Mouse (Mus musculus) midbrain, embryonic 11.5 days (tissue): Measurements from ENCODE around the gene Myom1. TPM values are rescaled to one million over a fixed set of nuclear protein-coding genes. Genes with fewer than 3 reads are reported as not detected.

Experiments
- ATAC-seq: fragments of 200-750 bp; cut with Nextera tagmentation; 2 replicates; pipeline ENCODE4 v1.8.0; 2017; ENCODE audit warnings: moderate TSS enrichment, moderate library complexity; ENCODE audit not compliant: low FRiP score
- DNase-seq: peaks from one replicate; pipeline ENCODE4 v3.0.0; 2015; ENCODE audit warnings: low spot score; ENCODE audit errors: missing footprints
- H3K27ac ChIP-seq: fragments of 300-500 bp; sonication (generic); 2 replicates; pipeline ENCODE4 v1.5.1; 2014; ENCODE audit warnings: low read depth, low read length
- H3K27me3 ChIP-seq: fragments of 300-500 bp; sonication (generic); 2 replicates; pipeline ENCODE4 v1.6.1; 2014; ENCODE audit warnings: mild to moderate bottlenecking, low read length, moderate library complexity, mixed read lengths; ENCODE audit not compliant: control insufficient read depth, insufficient read depth
- H3K36me3 ChIP-seq: fragments of 300-500 bp; sonication (generic); 2 replicates; pipeline ENCODE4 v1.6.1; 2014; ENCODE audit warnings: mild to moderate bottlenecking, low read length, moderate library complexity, mixed read lengths; ENCODE audit not compliant: control insufficient read depth, insufficient read depth
- H3K4me1 ChIP-seq: fragments of 300-500 bp; sonication (generic); 2 replicates; pipeline ENCODE4 v1.6.1; 2014; ENCODE audit warnings: low read length; ENCODE audit not compliant: control insufficient read depth, insufficient read depth
- H3K4me2 ChIP-seq: fragments of 300-500 bp; sonication (generic); 2 replicates; pipeline ENCODE4 v1.6.1; 2014; ENCODE audit warnings: mild to moderate bottlenecking, moderate library complexity
- H3K4me3 ChIP-seq: fragments of 300-500 bp; sonication (generic); 2 replicates; pipeline ENCODE4 v1.5.1; 2014; ENCODE audit warnings: low read depth, low read length
- H3K9ac ChIP-seq: fragments of 300-500 bp; sonication (generic); 2 replicates; pipeline ENCODE4 v1.6.1; 2014; ENCODE audit warnings: low read length
- H3K9me3 ChIP-seq: fragments of 300-500 bp; sonication (generic); 2 replicates; pipeline ENCODE4 v1.6.1; 2016; ENCODE audit warnings: low read length; ENCODE audit not compliant: control insufficient read depth
- WGBS: fragments of 180-500 bp; shearing (Covaris S2); extraction: QIAGEN DNeasy Blood & Tissue Kit; methylation state at CpG from one replicate; pipeline ENCODE4 v1.1.7; 2014; 5-methylcytosine and 5-hydroxymethylcytosine counted together
- polyA plus RNA-seq: library from polyadenylated mRNA; unstranded; fragments of >200 nt; fragmentation: Nextera tagmentation; extraction: Ambion mirVana; gene quantifications from 2 replicates; pipeline ENCODE4 v1.2.1, GENCODE M21; 2014

Myom1 gene
- polyA plus RNA-seq, 1 experiment from 2014 or later, result 1.3 TPM

- peak overlapping the region; percentile 92 for H3K27ac ChIP-seq
- H3K27me3 ChIP-seq, result no peaks in the 10 kb centered on the region
- WGBS, result 1% methylated on average over 24 of the region's 24 CpGs
- peak overlapping the region; percentile 78 for H3K4me2 ChIP-seq
- DNase-seq (peak; percentile 96), ATAC-seq (peak; percentile 75)
- H3K36me3 ChIP-seq, result peaks cover 6% of the 10 kb centered on the region; the same call in 1 of the 2 replicates
- H3K4me1 ChIP-seq, result peaks cover 14% of the 10 kb centered on the region
- peak overlapping the region; percentile 94 for H3K4me3 ChIP-seq
- peak overlapping the region; percentile 89 for H3K9ac ChIP-seq
- no peaks in the 10 kb centered on the region for H3K9me3 ChIP-seq
Observed at GRCm38 (mm10) chr17:70989991-70990390, 12.4 kb upstream of the Myom1 start.

- DNase-seq, result peak; percentile 99
- Histone ChIP-seq H3K4me2 (peak overlapping the region; percentile 78), H3K4me1 (peaks cover 14% of the 10 kb centered on the region), H3K27ac (peak overlapping the region; percentile 92), H3K9me3 (no peaks in the 10 kb centered on the region), H3K4me3 (peak overlapping the region; percentile 94), H3K36me3 (peaks cover 6% of the 10 kb centered on the region; the same call in 1 of the 2 replicates), H3K27me3 (no peaks in the 10 kb centered on the region), H3K9ac (peak overlapping the region; percentile 89)
- ATAC-seq, result peak; percentile 95
- under 1% methylated on average over 69 of the region's 70 CpGs for WGBS
Observed at GRCm38 (mm10) chr17:70990403-70991303, 11.8 kb upstream of the Myom1 start.

DNA sequence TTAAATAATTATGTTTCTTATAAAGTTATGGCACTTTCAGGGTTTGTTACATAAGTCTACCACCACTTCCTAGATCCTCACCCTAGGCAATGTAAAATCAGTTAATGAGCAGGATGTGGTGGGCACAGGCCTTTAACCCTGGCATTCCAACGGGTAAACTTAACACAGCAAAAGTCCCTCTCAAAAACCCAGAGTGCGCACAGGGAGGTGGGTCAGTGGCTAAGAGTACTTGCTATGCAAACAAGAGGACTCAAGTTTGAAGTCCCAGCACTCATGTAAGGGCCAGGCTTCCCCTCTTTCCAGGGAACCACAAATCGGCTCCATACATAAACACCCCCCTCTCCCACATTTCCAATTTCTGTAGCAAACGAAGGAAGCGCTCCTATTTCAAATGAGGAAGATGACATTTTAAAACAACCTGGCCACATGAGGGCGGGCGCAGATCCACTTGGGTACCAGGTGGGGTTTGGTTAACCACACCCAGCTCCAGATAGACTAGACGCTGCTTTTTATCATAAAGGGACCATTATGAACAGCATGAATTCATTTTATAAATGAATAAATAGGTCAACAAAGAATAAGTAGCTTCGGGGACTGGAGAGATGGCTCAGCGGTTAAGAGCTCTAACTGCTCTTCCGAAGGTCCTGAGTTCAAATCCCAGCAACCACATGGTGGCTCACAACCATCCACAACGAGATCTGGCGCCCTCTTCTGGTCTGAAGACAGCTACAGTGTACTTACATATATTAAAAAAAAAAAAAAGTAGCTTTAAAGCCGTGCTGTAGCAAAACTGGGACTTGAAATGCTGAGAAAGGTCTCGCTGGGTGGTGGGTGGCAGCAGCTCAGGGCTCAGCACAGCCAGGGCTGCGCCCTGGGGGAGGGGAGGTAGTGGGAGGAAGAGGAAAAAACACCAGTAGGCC, 10.5 kb upstream of the Myom1 start:
- H3K9me3 ChIP-seq, result no peaks in the 10 kb centered on the region
- WGBS, result 87% methylated on average over 16 of the region's 16 CpGs

GRCm38 (mm10) chr17:70992662-70993061, 9.8 kb upstream of the Myom1 start:
- H3K4me1 ChIP-seq, result peaks cover 14% of the 10 kb centered on the region
- no peaks in the 10 kb centered on the region for H3K27me3 ChIP-seq
- ATAC-seq (no peak), DNase-seq (no peak)
- H3K9ac ChIP-seq, result no peak overlapping the region
- H3K4me2 ChIP-seq, result no peak overlapping the region
- H3K9me3 ChIP-seq, result no peaks in the 10 kb centered on the region
- H3K36me3 ChIP-seq, result 0 out of 2 replicates have a peak, but pooled peaks cover 6% of the 10 kb centered on the region
- H3K4me3 ChIP-seq, result no peak overlapping the region
- H3K27ac ChIP-seq, result no peak overlapping the region
- WGBS, result 88% methylated on average over 9 of the region's 9 CpGs

More for the DNA sequence above, 10.5 kb upstream of the Myom1 start:
- peaks cover 14% of the 10 kb centered on the region for H3K4me1 ChIP-seq
- ATAC-seq (no peak), DNase-seq (no peak)
- H3K9ac ChIP-seq, result no peak overlapping the region
- no peak overlapping the region for H3K4me3 ChIP-seq
- H3K4me2 ChIP-seq, result no peak overlapping the region
- no peaks in the 10 kb centered on the region for H3K27me3 ChIP-seq
- no peak overlapping the region for H3K27ac ChIP-seq
- H3K36me3 ChIP-seq, result 0 out of 2 replicates have a peak, but pooled peaks cover 6% of the 10 kb centered on the region

DNA sequence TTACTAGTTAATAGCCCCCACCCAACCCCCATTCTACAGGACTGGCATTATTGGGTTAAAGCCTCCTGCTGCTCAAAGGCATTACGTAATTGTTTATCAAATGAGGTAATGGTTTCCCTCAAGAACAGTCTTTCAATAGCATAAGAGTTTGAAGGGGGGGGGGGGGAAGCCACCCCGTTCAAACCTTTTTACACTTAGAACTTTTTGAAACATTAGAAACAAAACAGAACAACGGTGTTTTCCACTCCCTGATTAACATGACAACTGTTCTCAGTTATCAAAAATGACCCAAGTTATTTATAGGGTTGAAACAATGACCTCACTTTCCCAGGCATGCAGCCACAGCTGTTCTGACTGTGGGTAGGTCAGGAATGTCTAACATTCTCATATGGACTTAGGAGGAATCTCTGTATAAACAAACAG, 9.0 kb upstream of the Myom1 start:
- Histone ChIP-seq H3K4me3 (no peak overlapping the region), H3K9ac (no peak overlapping the region), H3K27me3 (no peaks in the 10 kb centered on the region), H3K27ac (no peak overlapping the region), H3K4me2 (no peak overlapping the region), H3K36me3 (0 out of 2 replicates have a peak, but pooled peaks cover 4% of the 10 kb centered on the region), H3K9me3 (no peaks in the 10 kb centered on the region), H3K4me1 (peaks cover 14% of the 10 kb centered on the region)
- DNase-seq, result no peak
- 71% methylated on average over 3 of the region's 3 CpGs for WGBS
- no peak for ATAC-seq

DNA sequence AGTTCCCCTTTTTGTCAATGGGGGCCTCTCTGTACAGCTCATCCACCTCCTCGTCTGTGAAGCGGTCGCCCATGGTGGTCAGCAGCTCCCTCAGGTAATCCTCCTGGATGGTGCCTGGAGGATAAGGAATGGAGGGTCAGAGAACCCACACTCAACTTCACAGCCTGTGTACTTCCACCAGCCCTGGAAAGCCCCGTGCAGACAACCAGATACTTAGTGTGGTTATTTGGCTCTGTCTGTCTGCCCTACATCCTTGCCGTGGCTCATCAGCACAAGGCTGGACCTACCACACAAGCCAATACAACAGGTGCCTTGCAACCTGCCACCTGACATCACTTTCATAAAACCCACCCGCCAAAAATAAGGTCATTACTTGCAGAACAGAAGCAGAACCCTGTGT, 7.8 kb upstream of the Myom1 start:
- H3K4me3 ChIP-seq, result no peak overlapping the region
- ATAC-seq (no peak), DNase-seq (no peak)
- peaks cover 6% of the 10 kb centered on the region; the same call in 1 of the 2 replicates for H3K4me1 ChIP-seq
- no peak overlapping the region for H3K4me2 ChIP-seq
- WGBS, result 87% methylated on average over 6 of the region's 6 CpGs
- no peak overlapping the region for H3K27ac ChIP-seq
- no peaks in the 10 kb centered on the region for H3K9me3 ChIP-seq
- no peaks in the 10 kb centered on the region for H3K27me3 ChIP-seq
- H3K9ac ChIP-seq, result no peak overlapping the region
- 0 out of 2 replicates have a peak, but pooled peaks cover 4% of the 10 kb centered on the region for H3K36me3 ChIP-seq

DNA sequence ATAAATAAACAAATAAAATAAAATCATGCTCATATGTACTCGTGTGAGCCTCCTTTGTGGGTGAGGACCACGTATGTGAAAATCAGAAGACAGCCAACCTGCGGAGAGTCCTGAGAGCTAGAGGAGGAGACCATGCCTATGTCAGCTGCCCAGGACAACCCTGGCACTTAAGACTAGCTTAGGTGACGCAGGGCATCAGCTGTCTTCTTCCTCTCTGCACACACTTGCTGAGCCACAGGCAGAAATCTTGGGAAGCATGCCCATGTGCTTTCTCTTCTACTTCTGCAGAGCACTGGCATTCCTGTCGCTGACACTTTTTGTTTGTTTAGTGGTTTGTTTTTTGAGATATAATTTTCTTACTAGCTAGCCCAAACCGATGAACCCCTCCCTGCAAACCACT, 6.9 kb upstream of the Myom1 start:
- Histone ChIP-seq H3K4me2 (no peak overlapping the region), H3K27me3 (no peaks in the 10 kb centered on the region), H3K9me3 (no peaks in the 10 kb centered on the region), H3K9ac (no peak overlapping the region), H3K36me3 (0 out of 2 replicates have a peak, but pooled peaks cover 4% of the 10 kb centered on the region), H3K4me3 (no peak overlapping the region), H3K4me1 (peaks cover 8% of the 10 kb centered on the region), H3K27ac (no peak overlapping the region)
- ATAC-seq (no peak), DNase-seq (no peak)
- WGBS, result 93% methylated on average over 6 of the region's 6 CpGs

DNA sequence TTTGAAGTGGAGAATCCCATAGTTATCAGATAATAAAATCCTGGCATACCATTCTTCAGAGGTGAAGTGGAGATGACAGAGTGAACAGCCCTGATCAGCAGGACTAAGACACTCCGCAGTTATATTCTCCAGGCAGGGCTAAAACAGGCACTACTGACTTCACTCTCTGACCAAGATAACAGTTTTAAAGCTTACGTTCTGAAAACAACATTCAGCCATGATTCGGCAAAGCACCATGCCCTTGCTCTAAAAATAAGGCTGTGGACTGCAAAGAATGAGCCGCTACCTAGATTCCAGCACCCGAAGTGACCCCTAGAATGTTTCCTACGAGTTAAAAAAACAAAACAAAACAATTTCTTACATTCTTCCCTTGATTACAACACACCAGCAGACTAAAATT, 4.6 kb upstream of the Myom1 start:
- 83% methylated on average over 6 of the region's 6 CpGs for WGBS
- no peak overlapping the region for H3K4me2 ChIP-seq
- H3K4me3 ChIP-seq, result no peak overlapping the region
- H3K4me1 ChIP-seq, result peaks cover 6% of the 10 kb centered on the region
- no peaks in the 10 kb centered on the region for H3K36me3 ChIP-seq
- H3K27me3 ChIP-seq, result no peaks in the 10 kb centered on the region
- no peak overlapping the region for H3K27ac ChIP-seq
- no peak overlapping the region for H3K9ac ChIP-seq
- DNase-seq, result no peak
- H3K9me3 ChIP-seq, result no peaks in the 10 kb centered on the region
- ATAC-seq, result no peak
